Mouse (Mus musculus) intestine, postnatal 0 days (tissue): ENCODE measurements around the gene Srebf2. TPM values are rescaled to one million over a fixed set of nuclear protein-coding genes. Genes with fewer than 3 reads are reported as not detected.

Experiments used
- ATAC-seq: fragments of 200-750 bp; cut with Nextera tagmentation; 2 replicates; pipeline ENCODE4 v1.8.0; 2017; ENCODE audit warnings: mild to moderate bottlenecking, moderate TSS enrichment, moderate library complexity
- H3K27ac ChIP-seq: fragments of 300-500 bp; sonication (generic); 2 replicates; pipeline ENCODE4 v1.5.1; 2014; ENCODE audit warnings: mild to moderate bottlenecking, low read depth, low read length, moderate library complexity
- H3K27me3 ChIP-seq: fragments of 300-500 bp; sonication (generic); replicated peaks from 2 replicates; pipeline ENCODE4 v1.6.1; 2014; ENCODE audit warnings: low read length, mixed read lengths; ENCODE audit not compliant: control insufficient read depth, insufficient read depth
- H3K36me3 ChIP-seq: fragments of 300-500 bp; sonication (generic); 2 replicates; pipeline ENCODE4 v1.6.1; 2014; ENCODE audit warnings: mild to moderate bottlenecking, moderate library complexity; ENCODE audit not compliant: control insufficient read depth, insufficient read depth
- H3K4me1 ChIP-seq: fragments of 300-500 bp; sonication (generic); replicated peaks from 2 replicates; pipeline ENCODE4 v1.6.1; 2014; ENCODE audit warnings: antibody characterized with exemption, low read length, mixed read lengths; ENCODE audit not compliant: control insufficient read depth, insufficient read depth
- H3K4me2 ChIP-seq: fragments of 300-500 bp; sonication (generic); replicated peaks from 2 replicates; pipeline ENCODE4 v1.6.1; 2014; ENCODE audit warnings: low read depth, mild to moderate bottlenecking, moderate library complexity
- H3K4me3 ChIP-seq: fragments of 300-500 bp; sonication (generic); 2 replicates; pipeline ENCODE4 v1.5.1; 2014; ENCODE audit warnings: low read depth, low read length
- H3K9ac ChIP-seq: fragments of 300-500 bp; sonication (generic); 2 replicates; pipeline ENCODE4 v1.6.1; 2014; ENCODE audit warnings: mild to moderate bottlenecking, low read depth, low read length
- H3K9me3 ChIP-seq: fragments of 300-500 bp; sonication (generic); 2 replicates; pipeline ENCODE4 v1.6.1; 2016; ENCODE audit warnings: mixed run types; ENCODE audit not compliant: control insufficient read depth
- CTCF ChIP-seq: sonication (generic); IDR thresholded peaks from 2 replicates; pipeline ENCODE4 v1.5.1; 2016; ENCODE audit warnings: low read depth, mild to moderate bottlenecking, control low read depth, antibody characterized with exemption, moderate library complexity
- WGBS: fragments of 180-500 bp; shearing (Covaris S2); extraction: QIAGEN DNeasy Blood & Tissue Kit; methylation state at CpG from one replicate; pipeline ENCODE4 v1.1.7; 2014; 5-methylcytosine and 5-hydroxymethylcytosine counted together
- polyA plus RNA-seq: library from polyadenylated mRNA; unstranded; fragments of >200 nt; fragmentation: Nextera tagmentation; extraction: Ambion mirVana; gene quantifications from 2 replicates; pipeline ENCODE4 v1.2.1, GENCODE M21; 2015

Gene Srebf2
- polyA plus RNA-seq, 1 experiment from 2014 or later, result 68.7 TPM

DNA sequence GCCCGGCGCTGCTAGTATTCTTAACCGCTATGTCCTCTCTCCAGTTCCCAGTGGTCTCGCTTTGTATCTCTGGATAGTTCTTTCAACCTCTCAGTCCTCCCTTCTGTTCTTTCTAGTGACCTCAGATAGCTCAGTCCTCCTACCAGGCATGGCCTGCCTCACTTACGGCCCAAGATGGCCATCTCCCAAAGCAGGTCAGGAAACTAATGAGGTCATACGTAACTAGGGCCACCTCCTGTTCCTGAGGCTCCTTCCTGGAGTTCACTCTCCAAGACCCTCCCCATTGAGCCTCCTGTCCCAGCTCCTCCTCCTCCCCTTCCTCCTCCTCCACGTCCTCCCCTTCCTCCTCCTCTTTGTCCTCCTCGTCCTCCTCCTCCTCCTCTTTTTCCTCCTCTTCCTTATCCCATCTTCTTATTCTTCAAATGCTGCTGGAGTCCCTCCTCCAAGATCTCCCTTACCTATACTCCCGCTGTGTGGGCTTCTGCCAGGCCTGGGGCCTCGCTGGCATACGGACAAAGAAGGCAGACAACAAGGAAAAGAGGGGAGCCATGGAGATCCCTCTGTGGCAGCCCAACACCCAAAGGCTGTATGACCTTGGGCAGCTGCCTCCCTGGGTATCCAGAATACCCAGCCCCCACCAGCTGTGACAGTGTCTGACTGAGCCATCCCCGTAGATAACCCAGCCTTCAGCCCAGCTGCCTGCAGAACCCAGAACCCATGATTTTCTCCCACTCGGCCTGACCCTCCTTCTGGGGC is 62.5 kb downstream of the Srebf2 start:
- no peak overlapping the region for H3K27ac ChIP-seq
- TF ChIP-seq CTCF, result no peak
- no peaks in the 10 kb centered on the region for H3K9me3 ChIP-seq
- no peak for ATAC-seq
- peaks cover 21% of the 10 kb centered on the region for H3K36me3 ChIP-seq
- H3K4me1 ChIP-seq, result no peaks in the 10 kb centered on the region
- no peak overlapping the region for H3K9ac ChIP-seq
- peaks cover 43% of the 10 kb centered on the region for H3K27me3 ChIP-seq
- no peak overlapping the region for H3K4me2 ChIP-seq
- 86% methylated on average over 13 of the region's 13 CpGs for WGBS
- H3K4me3 ChIP-seq, result no peak overlapping the region

DNA sequence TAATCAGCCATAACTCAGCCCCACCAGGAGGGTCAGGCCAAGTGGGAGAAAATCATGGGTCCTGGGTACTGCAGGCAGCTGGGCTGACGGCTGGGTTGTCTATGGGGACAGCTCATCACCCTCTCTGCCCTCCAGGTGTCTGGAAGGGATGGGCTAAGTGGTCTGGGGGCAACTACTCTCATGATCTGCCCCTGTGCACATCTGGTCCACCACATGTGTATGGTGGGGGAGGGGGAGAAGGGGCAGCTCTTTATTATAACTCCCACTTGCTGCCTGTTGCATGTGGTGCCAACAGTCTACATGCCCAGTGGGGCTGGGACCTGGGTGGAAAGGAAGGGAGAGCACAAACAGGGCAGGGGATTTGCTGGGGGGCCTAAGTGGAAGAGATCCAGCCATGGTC is 63.8 kb downstream of the Srebf2 start:
- no peaks in the 10 kb centered on the region for H3K9me3 ChIP-seq
- no peak overlapping the region for H3K4me2 ChIP-seq
- ATAC-seq, result no peak
- peaks cover 7% of the 10 kb centered on the region; the same call in 1 of the 2 replicates for H3K36me3 ChIP-seq
- H3K27ac ChIP-seq, result no peak overlapping the region
- 71% methylated on average over 1 of the region's 1 CpGs for WGBS
- no peak for TF ChIP-seq CTCF
- no peaks in the 10 kb centered on the region for H3K4me1 ChIP-seq
- H3K27me3 ChIP-seq, result peaks cover 55% of the 10 kb centered on the region
- H3K4me3 ChIP-seq, result no peak overlapping the region
- H3K9ac ChIP-seq, result no peak overlapping the region

DNA sequence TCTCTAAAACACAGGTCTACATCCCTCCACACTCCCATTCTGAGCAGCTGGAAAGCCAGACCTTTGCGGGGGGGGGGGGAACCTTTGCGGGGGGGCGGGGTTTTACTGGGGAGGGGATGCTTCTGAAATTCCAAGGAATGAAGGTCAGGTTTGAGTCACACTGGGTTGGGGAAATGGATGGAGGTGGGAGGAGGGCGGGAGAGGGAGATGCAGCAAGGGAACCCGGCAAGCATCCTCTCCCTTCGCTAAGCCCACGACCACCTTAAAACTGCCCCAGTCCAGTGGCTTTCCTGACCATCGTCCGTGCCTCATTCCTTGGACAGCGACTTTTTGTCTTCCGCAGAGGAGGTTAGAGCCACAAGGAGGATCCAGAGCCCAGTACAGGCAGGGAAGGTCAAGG is 64.3 kb downstream of the Srebf2 start:
- Histone ChIP-seq H3K4me2 (peak overlapping the region; percentile 70; the same call in 1 of the 2 replicates), H3K4me3 (peak overlapping the region; percentile 40; the same call in 1 of the 2 replicates), H3K9me3 (no peaks in the 10 kb centered on the region), H3K4me1 (no peaks in the 10 kb centered on the region), H3K27ac (no peak overlapping the region), H3K9ac (no peak overlapping the region), H3K27me3 (peaks cover 60% of the 10 kb centered on the region), H3K36me3 (peaks cover 3% of the 10 kb centered on the region; the same call in 1 of the 2 replicates)
- no peak for TF ChIP-seq CTCF
- WGBS, result 7% methylated on average over 11 of the region's 11 CpGs
- ATAC-seq, result no peak

DNA sequence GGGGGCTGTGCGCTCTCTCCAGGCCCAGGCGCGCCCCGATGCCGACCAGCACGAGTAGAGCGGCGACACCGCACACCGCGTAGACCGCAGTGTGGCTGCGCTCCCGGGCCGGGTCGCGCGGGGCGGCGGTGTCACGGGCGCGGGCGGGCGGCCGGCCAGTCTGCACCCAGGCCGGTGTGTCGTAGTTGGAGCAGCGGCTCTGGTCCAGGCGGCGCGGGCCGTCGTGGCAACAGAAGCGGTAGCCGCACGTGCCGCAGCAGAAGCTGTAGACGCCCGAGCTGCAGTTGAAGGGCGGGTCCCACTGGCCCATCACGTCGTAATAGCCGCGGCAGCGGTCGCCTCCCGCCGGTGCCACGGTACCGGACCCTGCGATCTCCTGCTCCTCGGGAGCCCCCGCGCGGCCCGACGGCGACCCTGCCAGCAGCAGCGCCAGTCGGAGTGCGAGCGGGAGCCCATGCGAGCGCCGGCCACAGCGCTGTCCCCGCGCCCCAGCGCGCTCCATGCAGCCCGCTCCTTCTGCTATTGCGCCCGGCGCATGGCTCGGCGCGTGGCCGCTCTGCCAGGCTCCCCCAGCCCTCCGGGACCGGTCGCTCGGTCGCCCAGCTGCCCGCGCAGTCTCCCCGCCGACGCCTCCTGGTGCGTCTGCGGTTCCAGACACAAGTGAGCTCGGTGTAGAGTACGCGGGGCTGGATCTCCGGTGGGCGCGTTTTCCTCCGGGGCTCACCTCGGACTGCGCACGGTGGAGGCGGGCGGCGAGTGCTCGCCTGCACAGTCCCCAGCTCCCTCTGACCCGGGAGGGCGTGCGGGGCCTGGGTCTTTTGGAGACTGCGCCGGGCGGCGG is 65.2 kb downstream of the Srebf2 start:
- Histone ChIP-seq H3K9me3 (no peaks in the 10 kb centered on the region), H3K4me2 (peak overlapping the region; percentile 70), H3K9ac (no peak overlapping the region), H3K4me1 (no peaks in the 10 kb centered on the region), H3K27me3 (peaks cover 69% of the 10 kb centered on the region), H3K4me3 (peak overlapping the region; percentile 40), H3K36me3 (no peaks in the 10 kb centered on the region; the same call in 1 of the 2 replicates), H3K27ac (no peak overlapping the region)
- no peak for ATAC-seq
- 1% methylated on average over 105 of the region's 112 CpGs for WGBS
- TF ChIP-seq CTCF, result peak; percentile 22

DNA sequence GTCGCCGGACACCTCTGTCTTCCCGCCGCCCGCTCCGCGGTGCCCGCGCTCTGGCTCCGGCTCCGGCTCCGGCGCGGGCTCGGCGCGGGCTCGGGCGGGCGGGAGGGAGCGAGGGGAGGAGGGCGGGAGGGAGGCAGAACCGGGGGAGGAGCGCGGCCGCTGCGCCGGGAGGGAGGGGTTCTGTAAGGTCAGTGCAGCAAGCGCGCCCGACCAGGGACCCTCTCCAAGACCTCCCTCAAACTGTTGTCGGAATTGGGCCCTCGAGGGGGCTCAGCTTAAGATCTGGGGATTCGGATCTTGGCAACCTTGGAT is 65.7 kb downstream of the Srebf2 start, which contains the start of gene Shisa8:
Shisa8 (minus strand) TSS at position 64 of the 312 bp plus-strand sequence.
- Histone ChIP-seq H3K4me3 (peak within 1 kb of the TSS; percentile 40), H3K9me3 (no peaks in the 10 kb centered on the region), H3K4me2 (peak within 1 kb of the TSS; percentile 70), H3K27ac (no peak within 1 kb of the TSS), H3K4me1 (no peaks in the 10 kb centered on the region), H3K36me3 (no peaks in the 10 kb centered on the region), H3K27me3 (peaks cover 71% of the 10 kb centered on the region), H3K9ac (no peak within 1 kb of the TSS)
- ATAC-seq, result no peak
- WGBS, result under 1% methylated on average over 24 of the region's 34 CpGs
- TF ChIP-seq CTCF, result no peak

DNA sequence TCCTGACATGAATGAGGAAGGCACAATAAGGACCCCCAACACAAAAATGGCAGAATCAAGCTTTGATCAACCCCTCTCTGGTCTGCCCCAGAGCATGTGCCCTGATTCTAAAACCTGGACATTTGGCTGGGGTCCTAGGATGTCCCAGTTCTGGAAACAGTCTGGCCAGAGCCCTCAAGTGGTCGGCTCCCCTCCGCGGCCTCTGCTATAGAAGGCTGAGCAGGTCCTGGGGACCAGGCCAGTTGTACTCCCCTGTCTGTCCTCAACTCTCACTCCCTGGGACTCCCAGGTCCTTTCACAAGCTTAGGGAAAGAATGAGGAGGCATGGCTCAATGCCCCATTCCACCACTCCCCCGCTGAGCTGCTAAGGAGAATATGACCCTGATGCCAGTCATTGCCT is 66.2 kb downstream of the Srebf2 start:
- no peak for TF ChIP-seq CTCF
- H3K36me3 ChIP-seq, result no peaks in the 10 kb centered on the region
- H3K27me3 ChIP-seq, result peaks cover 71% of the 10 kb centered on the region
- no peaks in the 10 kb centered on the region for H3K4me1 ChIP-seq
- H3K4me2 ChIP-seq, result no peak overlapping the region
- no peak overlapping the region for H3K4me3 ChIP-seq
- H3K9me3 ChIP-seq, result no peaks in the 10 kb centered on the region
- WGBS, result 24% methylated on average over 4 of the region's 4 CpGs
- ATAC-seq, result no peak
- H3K9ac ChIP-seq, result no peak overlapping the region
- H3K27ac ChIP-seq, result no peak overlapping the region
